Mouse (Mus musculus): Measurements from ENCODE around the gene Macrod2.

DNA sequence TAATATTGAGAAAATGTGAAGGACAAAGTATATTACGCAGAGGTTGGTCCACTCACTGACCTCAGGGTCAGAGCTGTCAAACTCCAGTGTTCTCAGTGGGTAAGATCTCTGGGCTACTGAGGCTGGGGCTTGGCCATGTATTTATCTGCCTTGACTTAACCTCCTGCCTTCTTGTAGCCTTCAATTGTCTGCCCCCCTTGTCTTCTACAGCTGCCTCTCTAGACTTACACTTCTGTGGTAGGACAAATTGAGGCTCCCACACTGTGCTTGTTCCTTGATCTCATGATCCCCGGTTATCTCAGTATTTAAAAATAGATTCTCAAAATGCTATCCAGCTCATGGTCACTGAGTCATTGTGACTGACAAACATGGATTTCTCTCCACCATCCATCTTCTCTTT lies 53.5 kb downstream of the Macrod2 start:
- TF ChIP-seq CTCF (IDR thresholded peaks at IDR 0.05; ENCODE audit: low read depth, low read length) (no peak), POLR2A (IDR thresholded peaks at IDR 0.05; ENCODE audit: extremely low read depth, insufficient read depth, low read length) (no peak)
